Comparison of ENCODE assay signal across 15 mouse cellular contexts in the genomic region with DNA sequence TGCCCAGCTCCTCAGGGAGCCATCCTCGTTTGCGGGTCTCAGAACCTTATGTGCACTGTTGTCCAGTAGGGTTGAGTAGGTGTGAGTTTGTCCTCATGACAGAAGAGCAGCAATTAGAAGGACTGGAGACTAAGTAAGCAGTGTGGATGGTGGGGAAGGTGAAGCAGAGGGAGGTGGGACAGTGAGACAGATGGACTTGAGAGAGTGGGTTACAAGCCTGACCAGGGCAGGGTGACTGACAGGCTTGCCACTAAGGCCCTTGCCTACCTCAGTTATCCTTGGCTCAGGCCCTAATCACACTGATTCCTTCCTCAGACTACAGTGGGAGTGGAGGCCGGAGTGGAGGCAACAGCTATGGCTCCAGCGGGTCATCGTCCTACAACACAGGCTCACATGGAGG.
"Had no signal": no experiment of that assay in that cellular context is flagged by ENCODE, and none has a peak within 500 bp of the region (broad histone marks: within the 10 kb centered on the region; RNA-seq: fewer than 3 reads in every experiment).

No protein-coding gene starts in this region.

- DNase-seq: retina, postnatal 1 day; right cerebral cortex, adult 18-20 months; right cerebral cortex, postnatal 14 days; right cerebral cortex, postnatal 25 days; right cerebral cortex, postnatal 4 days; spleen, adult 18-20 months; thymus, adult 18-20 months; thymus, adult 2 months; thymus, postnatal 14 days; thymus, postnatal 36 days; thymus, postnatal 4 days had no signal

- H3K4me3 ChIP-seq: neural tube, embryonic 13.5 days; neural tube, embryonic 15.5 days; stomach, embryonic 15.5 days had no signal

- H3K27ac ChIP-seq: neural tube, embryonic 15.5 days; stomach, embryonic 15.5 days; stomach, postnatal 0 days had no signal

- H3K4me1 ChIP-seq: neural tube, embryonic 13.5 days; stomach, embryonic 15.5 days had no signal

- H3K9me3 ChIP-seq: neural tube, embryonic 13.5 days; neural tube, embryonic 15.5 days; stomach, embryonic 15.5 days had no signal

- H3K4me2 ChIP-seq: neural tube, embryonic 13.5 days; neural tube, embryonic 15.5 days; stomach, embryonic 15.5 days had no signal

- H3K27me3 ChIP-seq: neural tube, embryonic 13.5 days; neural tube, embryonic 15.5 days; stomach, embryonic 15.5 days had no signal

- H3K9ac ChIP-seq: neural tube, embryonic 13.5 days; neural tube, embryonic 15.5 days; stomach, embryonic 15.5 days had no signal
